Mouse (Mus musculus): ENCODE results near the gene Nmrk2. TPM values are rescaled to one million over a fixed set of nuclear protein-coding genes. Genes with fewer than 3 reads are reported as not detected.

Nmrk2 gene
- polyA plus RNA-seq, 1 experiment from 2014 or later = not detected

GRCm38 (mm10) chr10:81200141-81200540 is 1.7 kb downstream of the Nmrk2 start:
- ATAC-seq (ENCODE audit: low FRiP score) (no peak), DNase-seq (ENCODE audit: low spot score) (no peak)
- Histone ChIP-seq H3K4me2 (replicated peaks) (no peak overlapping the region), H3K9me3 (ENCODE audit: control insufficient read depth, low read length) (no peaks in the 10 kb centered on the region), H3K9ac (no peak overlapping the region), H3K27me3 (ENCODE audit: control insufficient read depth, insufficient read depth, low read length) (peaks cover 15% of the 10 kb centered on the region), H3K4me1 (replicated peaks; ENCODE audit: control insufficient read depth, insufficient read depth, low read length) (no peaks in the 10 kb centered on the region), H3K27ac (no peak overlapping the region), H3K4me3 (replicated peaks; ENCODE audit: low read length) (no peak overlapping the region), H3K36me3 (replicated peaks; ENCODE audit: control insufficient read depth, insufficient read depth) (peaks cover 2% of the 10 kb centered on the region; the same call in 1 of the 2 replicates)
- 89% methylated on average over 13 of the region's 13 CpGs for WGBS

GRCm38 (mm10) chr10:81198990-81199389 is 2.9 kb downstream of the Nmrk2 start:
- H3K4me3 ChIP-seq (replicated peaks; ENCODE audit: low read length) = no peak overlapping the region
- ATAC-seq (ENCODE audit: low FRiP score) (no peak), DNase-seq (ENCODE audit: low spot score) (no peak)

GRCm38 (mm10) chr10:81198230-81198629 is 3.6 kb downstream of the Nmrk2 start:
- Histone ChIP-seq H3K27ac (no peak overlapping the region), H3K9me3 (ENCODE audit: control insufficient read depth, low read length) (no peaks in the 10 kb centered on the region), H3K4me2 (replicated peaks) (no peak overlapping the region), H3K36me3 (replicated peaks; ENCODE audit: control insufficient read depth, insufficient read depth) (no peaks in the 10 kb centered on the region), H3K4me1 (replicated peaks; ENCODE audit: control insufficient read depth, insufficient read depth, low read length) (peaks cover 2% of the 10 kb centered on the region; the same call in 1 of the 2 replicates), H3K27me3 (ENCODE audit: control insufficient read depth, insufficient read depth, low read length) (peaks cover 22% of the 10 kb centered on the region), H3K4me3 (replicated peaks; ENCODE audit: low read length) (no peak overlapping the region), H3K9ac (no peak overlapping the region)
- ATAC-seq (ENCODE audit: low FRiP score) = no peak
- 5% methylated on average over 9 of the region's 9 CpGs for WGBS
- peak; percentile 90 for DNase-seq (ENCODE audit: low spot score)

More at GRCm38 (mm10) chr10:81198990-81199389, 2.9 kb downstream of the Nmrk2 start:
- H3K9ac ChIP-seq = no peak overlapping the region
- H3K36me3 ChIP-seq (replicated peaks; ENCODE audit: control insufficient read depth, insufficient read depth) = no peaks in the 10 kb centered on the region
- no peak overlapping the region for H3K27ac ChIP-seq
- peaks cover 22% of the 10 kb centered on the region for H3K27me3 ChIP-seq (ENCODE audit: control insufficient read depth, insufficient read depth, low read length)
- no peaks in the 10 kb centered on the region for H3K4me1 ChIP-seq (replicated peaks; ENCODE audit: control insufficient read depth, insufficient read depth, low read length)
- WGBS = 89% methylated on average over 6 of the region's 6 CpGs
- H3K4me2 ChIP-seq (replicated peaks) = no peak overlapping the region
- H3K9me3 ChIP-seq (ENCODE audit: control insufficient read depth, low read length) = no peaks in the 10 kb centered on the region

- no peak for DNase-seq (ENCODE audit: low spot score)
- H3K27ac ChIP-seq = no peak overlapping the region
- H3K27me3 ChIP-seq (ENCODE audit: control insufficient read depth, insufficient read depth, low read length) = peaks cover 22% of the 10 kb centered on the region
- H3K4me2 ChIP-seq (replicated peaks) = no peak overlapping the region
- no peaks in the 10 kb centered on the region for H3K9me3 ChIP-seq (ENCODE audit: control insufficient read depth, low read length)
- no peak overlapping the region for H3K9ac ChIP-seq
- ATAC-seq (ENCODE audit: low FRiP score) = no peak
- H3K36me3 ChIP-seq (replicated peaks; ENCODE audit: control insufficient read depth, insufficient read depth) = no peaks in the 10 kb centered on the region
- H3K4me1 ChIP-seq (replicated peaks; ENCODE audit: control insufficient read depth, insufficient read depth, low read length) = peaks cover 7% of the 10 kb centered on the region; the same call in 1 of the 2 replicates
- 62% methylated on average over 6 of the region's 6 CpGs for WGBS
- H3K4me3 ChIP-seq (replicated peaks; ENCODE audit: low read length) = no peak overlapping the region
Observed at GRCm38 (mm10) chr10:81197305-81197704, 4.5 kb downstream of the Nmrk2 start.

- WGBS = 72% methylated on average over 11 of the region's 11 CpGs
- Histone ChIP-seq H3K27ac (no peak overlapping the region), H3K4me3 (replicated peaks; ENCODE audit: low read length) (no peak overlapping the region), H3K9me3 (ENCODE audit: control insufficient read depth, low read length) (no peaks in the 10 kb centered on the region), H3K36me3 (replicated peaks; ENCODE audit: control insufficient read depth, insufficient read depth) (0 out of 2 replicates have a peak, but pooled peaks cover 2% of the 10 kb centered on the region), H3K4me2 (replicated peaks) (no peak overlapping the region), H3K9ac (no peak overlapping the region), H3K4me1 (replicated peaks; ENCODE audit: control insufficient read depth, insufficient read depth, low read length) (peaks cover 13% of the 10 kb centered on the region), H3K27me3 (ENCODE audit: control insufficient read depth, insufficient read depth, low read length) (peaks cover 22% of the 10 kb centered on the region)
- DNase-seq (ENCODE audit: low spot score) (no peak), ATAC-seq (ENCODE audit: low FRiP score) (no peak)
Observed at GRCm38 (mm10) chr10:81196470-81197065, 5.3 kb downstream of the Nmrk2 start.

- Histone ChIP-seq H3K9me3 (ENCODE audit: control insufficient read depth, low read length) (no peaks in the 10 kb centered on the region), H3K4me1 (replicated peaks; ENCODE audit: control insufficient read depth, insufficient read depth, low read length) (peaks cover 13% of the 10 kb centered on the region), H3K4me2 (replicated peaks) (no peak overlapping the region), H3K36me3 (replicated peaks; ENCODE audit: control insufficient read depth, insufficient read depth) (peaks cover 15% of the 10 kb centered on the region), H3K27ac (no peak overlapping the region), H3K27me3 (ENCODE audit: control insufficient read depth, insufficient read depth, low read length) (peaks cover 22% of the 10 kb centered on the region), H3K4me3 (replicated peaks; ENCODE audit: low read length) (no peak overlapping the region), H3K9ac (no peak overlapping the region)
- DNase-seq (ENCODE audit: low spot score) = no peak
- 66% methylated on average over 4 of the region's 4 CpGs for WGBS
- ATAC-seq (ENCODE audit: low FRiP score) = no peak
Observed at GRCm38 (mm10) chr10:81195300-81195699, 6.6 kb downstream of the Nmrk2 start.

GRCm38 (mm10) chr10:81193991-81194774 is 7.7 kb downstream of the Nmrk2 start:
- no peaks in the 10 kb centered on the region for H3K9me3 ChIP-seq (ENCODE audit: control insufficient read depth, low read length)
- no peak for ATAC-seq (ENCODE audit: low FRiP score)
- 18% methylated on average over 37 of the region's 37 CpGs for WGBS
- peaks cover 13% of the 10 kb centered on the region for H3K4me1 ChIP-seq (replicated peaks; ENCODE audit: control insufficient read depth, insufficient read depth, low read length)
- H3K4me2 ChIP-seq (replicated peaks) = no peak overlapping the region
- no peak for DNase-seq (ENCODE audit: low spot score)
- H3K9ac ChIP-seq = peak overlapping the region; percentile 24; the same call in 1 of the 2 replicates
- H3K36me3 ChIP-seq (replicated peaks; ENCODE audit: control insufficient read depth, insufficient read depth) = peaks cover 23% of the 10 kb centered on the region
- no peak overlapping the region for H3K27ac ChIP-seq
- peaks cover 22% of the 10 kb centered on the region for H3K27me3 ChIP-seq (ENCODE audit: control insufficient read depth, insufficient read depth, low read length)
- H3K4me3 ChIP-seq (replicated peaks; ENCODE audit: low read length) = no peak overlapping the region

- under 1% methylated on average over 19 of the region's 19 CpGs for WGBS
- Histone ChIP-seq H3K27me3 (ENCODE audit: control insufficient read depth, insufficient read depth, low read length) (peaks cover 22% of the 10 kb centered on the region), H3K4me3 (replicated peaks; ENCODE audit: low read length) (peak overlapping the region; percentile 54), H3K9ac (peak overlapping the region; percentile 81), H3K9me3 (ENCODE audit: control insufficient read depth, low read length) (no peaks in the 10 kb centered on the region), H3K27ac (peak overlapping the region; percentile 97), H3K36me3 (replicated peaks; ENCODE audit: control insufficient read depth, insufficient read depth) (peaks cover 32% of the 10 kb centered on the region), H3K4me1 (replicated peaks; ENCODE audit: control insufficient read depth, insufficient read depth, low read length) (peaks cover 13% of the 10 kb centered on the region), H3K4me2 (replicated peaks) (peak overlapping the region; percentile 99)
- ATAC-seq (ENCODE audit: low FRiP score) (peak; percentile 69), DNase-seq (ENCODE audit: low spot score) (peak; percentile 42)
Observed at GRCm38 (mm10) chr10:81192968-81193501, 8.8 kb downstream of the Nmrk2 start.

- ATAC-seq (ENCODE audit: low FRiP score) = peak; percentile 87
Observed at GRCm38 (mm10) chr10:81192270-81192967, 9.4 kb downstream of the Nmrk2 start.

More at GRCm38 (mm10) chr10:81192270-81192967, 9.4 kb downstream of the Nmrk2 start:
- peaks cover 32% of the 10 kb centered on the region for H3K36me3 ChIP-seq (replicated peaks; ENCODE audit: control insufficient read depth, insufficient read depth)
- peak overlapping the region; percentile 81 for H3K9ac ChIP-seq
- peak; percentile 89 for DNase-seq (ENCODE audit: low spot score)
- peak overlapping the region; percentile 97 for H3K27ac ChIP-seq
- H3K4me1 ChIP-seq (replicated peaks; ENCODE audit: control insufficient read depth, insufficient read depth, low read length) = peaks cover 13% of the 10 kb centered on the region
- peak overlapping the region; percentile 99 for H3K4me2 ChIP-seq (replicated peaks)
- 1% methylated on average over 93 of the region's 93 CpGs for WGBS
- H3K9me3 ChIP-seq (ENCODE audit: control insufficient read depth, low read length) = no peaks in the 10 kb centered on the region
- peak overlapping the region; percentile 54 for H3K4me3 ChIP-seq (replicated peaks; ENCODE audit: low read length)
- peaks cover 22% of the 10 kb centered on the region for H3K27me3 ChIP-seq (ENCODE audit: control insufficient read depth, insufficient read depth, low read length)
